In genomic region chr11:72406079-72406675, GRCm38 (mm10) we compare ENCODE assay signal across 20 mouse cellular contexts. TPM values are rescaled to one million over a fixed set of nuclear protein-coding genes. Genes with fewer than 3 reads are reported as not detected.
DNase-seq lines count a peak whose midpoint lies in the region; ATAC-seq lines count a peak whose summit lies in the region.
"Had no signal": no experiment of that assay in that cellular context is flagged by ENCODE, and none has a peak within 500 bp of the region (broad histone marks: within the 10 kb centered on the region; RNA-seq: fewer than 3 reads in every experiment).

No protein-coding gene starts in this region.

- no peak overlapping the region for H3K9ac ChIP-seq in kidney, embryonic 14.5 days (ENCODE audit: low read depth, low read length)
- no peak overlapping the region for H3K9ac ChIP-seq in forebrain, embryonic 16.5 days (replicated peaks; ENCODE audit: low read depth, low read length)
- H3K9ac ChIP-seq: neural tube, embryonic 12.5 days had no signal

- H3K4me2 ChIP-seq in kidney, embryonic 14.5 days (replicated peaks; ENCODE audit: low read depth, low read length) = peak overlapping the region; percentile 15
- H3K4me2 ChIP-seq in forebrain, embryonic 16.5 days (ENCODE audit: low read length) = no peak overlapping the region

- no peaks in the 10 kb centered on the region for H3K27me3 ChIP-seq in heart, embryonic 10.5 days (ENCODE audit: insufficient read depth, poor library complexity, severe bottlenecking)
- no peaks in the 10 kb centered on the region for H3K27me3 ChIP-seq in kidney, embryonic 14.5 days (ENCODE audit: control insufficient read depth, insufficient read depth, low read length)
- H3K27me3 ChIP-seq in embryonic facial prominence, embryonic 10.5 days (replicated peaks; ENCODE audit: low read depth, poor library complexity, severe bottlenecking) = peaks cover 47% of the 10 kb centered on the region
- H3K27me3 ChIP-seq in forebrain, embryonic 16.5 days (replicated peaks; ENCODE audit: control insufficient read depth, insufficient read depth, low read length) = no peaks in the 10 kb centered on the region

- ATAC-seq in kidney, embryonic 14.5 days (ENCODE audit: low FRiP score, low TSS enrichment) = no peak
- ATAC-seq in forebrain, embryonic 16.5 days = no peak
- ATAC-seq: inflammation-experienced regulatory T-cells, adult 6 months; midbrain, embryonic 16.5 days had no signal

- peak overlapping the region; percentile 93 for H3K27ac ChIP-seq in heart, embryonic 10.5 days
- H3K27ac ChIP-seq in kidney, embryonic 14.5 days (ENCODE audit: low read depth, low read length) = peak overlapping the region; percentile 65
- H3K27ac ChIP-seq in embryonic facial prominence, embryonic 10.5 days (replicated peaks) = peak overlapping the region; percentile 10; the same call in 1 of the 2 replicates
- no peak overlapping the region for H3K27ac ChIP-seq in forebrain, embryonic 16.5 days (ENCODE audit: low read length)
- H3K27ac ChIP-seq: neural tube, embryonic 12.5 days had no signal

- intact Hi-C loops in heart, postnatal 10 days (cut with DNase I) = no loop called here

- H3K9me3 ChIP-seq in heart, embryonic 10.5 days = no peaks in the 10 kb centered on the region
- H3K9me3 ChIP-seq in kidney, embryonic 14.5 days (ENCODE audit: control insufficient read depth, low read length) = no peaks in the 10 kb centered on the region
- H3K9me3 ChIP-seq in embryonic facial prominence, embryonic 10.5 days = no peaks in the 10 kb centered on the region
- H3K9me3 ChIP-seq in forebrain, embryonic 16.5 days (ENCODE audit: control insufficient read depth, low read length) = no peaks in the 10 kb centered on the region
- H3K9me3 ChIP-seq: neural tube, embryonic 12.5 days had no signal

- H3K4me3 ChIP-seq in heart, embryonic 10.5 days = peak overlapping the region; percentile 96
- no peak overlapping the region for H3K4me3 ChIP-seq in kidney, embryonic 14.5 days (ENCODE audit: low read length)
- H3K4me3 ChIP-seq in embryonic facial prominence, embryonic 10.5 days = 0 out of 2 replicates have a peak overlapping the region, but pooled peaks have one; percentile 11
- H3K4me3 ChIP-seq in forebrain, embryonic 16.5 days (replicated peaks; ENCODE audit: low read length) = no peak overlapping the region
- H3K4me3 ChIP-seq: heart, adult 2 months; neural tube, embryonic 12.5 days had no signal

- DNase-seq in heart, embryonic 10.5 days (ENCODE audit: low spot score) = peak; percentile 69
- DNase-seq in heart, postnatal 10 days = no peak
- DNase-seq in kidney, postnatal 10 days = no peak
- DNase-seq in embryonic facial prominence, embryonic 10.5 days (ENCODE audit: low spot score) = peak; percentile 43
- DNase-seq in lung, postnatal 25 days (ENCODE audit: low spot score) = peak; percentile 43
- DNase-seq in cerebellum, adult 11-12 months = no peak
- DNase-seq: adrenal gland, adult 2 months; cerebellum, adult 9-11 months; embryo, embryonic 11 days; layer of hippocampus, adult 9-11 months had no signal

- H3K36me3 ChIP-seq in heart, embryonic 10.5 days = peaks cover 31% of the 10 kb centered on the region
- peaks cover 4% of the 10 kb centered on the region; the same call in 1 of the 2 replicates for H3K36me3 ChIP-seq in kidney, embryonic 14.5 days (ENCODE audit: control insufficient read depth, insufficient read depth, low read length)
- 0 out of 2 replicates have a peak, but pooled peaks cover 3% of the 10 kb centered on the region for H3K36me3 ChIP-seq in embryonic facial prominence, embryonic 10.5 days (replicated peaks)
- H3K36me3 ChIP-seq in forebrain, embryonic 16.5 days (ENCODE audit: control insufficient read depth, insufficient read depth) = no peaks in the 10 kb centered on the region
- H3K36me3 ChIP-seq: neural tube, embryonic 12.5 days had no signal

- H3K4me1 ChIP-seq in heart, embryonic 10.5 days = peaks cover 87% of the 10 kb centered on the region
- peaks cover 66% of the 10 kb centered on the region for H3K4me1 ChIP-seq in kidney, embryonic 14.5 days (ENCODE audit: control insufficient read depth, insufficient read depth, low read length)
- peaks cover 75% of the 10 kb centered on the region for H3K4me1 ChIP-seq in embryonic facial prominence, embryonic 10.5 days
- peaks cover 8% of the 10 kb centered on the region for H3K4me1 ChIP-seq in forebrain, embryonic 16.5 days (replicated peaks; ENCODE audit: control insufficient read depth, insufficient read depth, low read length)

- 26% methylated on average over 8 of the region's 8 CpGs for WGBS in heart, embryonic 10.5 days
- 52% methylated on average over 8 of the region's 8 CpGs for WGBS in kidney, embryonic 14.5 days
- WGBS in embryonic facial prominence, embryonic 10.5 days = 52% methylated on average over 8 of the region's 8 CpGs
- WGBS in forebrain, embryonic 16.5 days = 62% methylated on average over 8 of the region's 8 CpGs

RNA-seq across cellular contexts. Expression of gene Smtnl2, which starts 5.3 kb away (rescaled TPM):
- 148 and 184 TPM in 2 replicates for polyA plus RNA-seq in heart, embryonic 10.5 days (2016; fragmentation: Nextera tagmentation; extraction: Ambion mirVana)
- 10 to 100 TPM; 39.0 to 40.9 TPM for total RNA-seq in heart, postnatal 10 days (2021)
- 30.0 and 56.1 TPM in 2 replicates for polyA plus RNA-seq in kidney, embryonic 14.5 days (2014; fragmentation: Nextera tagmentation; extraction: Ambion mirVana)
- polyA plus RNA-seq in embryonic facial prominence, embryonic 10.5 days (2016; fragmentation: Nextera tagmentation; extraction: Ambion mirVana) = 16.4 and 16.6 TPM in 2 replicates
- 4.5 and 8.0 TPM in 2 replicates for polyA plus RNA-seq in forebrain, embryonic 16.5 days (2015; fragmentation: Nextera tagmentation; extraction: Ambion mirVana)
- total RNA-seq: megakaryocyte progenitor cell, adult 5-6 weeks had no signal
- polyA plus RNA-seq: inflammation-experienced regulatory T-cells, adult 6 months had no signal

RNA-seq across cellular contexts. Expression of gene Ggt6, which starts 29.1 kb away (rescaled TPM):
- not detected in 2 replicates for polyA plus RNA-seq in heart, embryonic 10.5 days (2016; fragmentation: Nextera tagmentation; extraction: Ambion mirVana)
- total RNA-seq in heart, postnatal 10 days (2021) = not detected
- 0.31 and 0.76 TPM in 2 replicates for polyA plus RNA-seq in kidney, embryonic 14.5 days (2014; fragmentation: Nextera tagmentation; extraction: Ambion mirVana)
- polyA plus RNA-seq in embryonic facial prominence, embryonic 10.5 days (2016; fragmentation: Nextera tagmentation; extraction: Ambion mirVana) = 0.10 TPM in 1 of 2 replicates, not detected in the other
- not detected in 2 replicates for polyA plus RNA-seq in forebrain, embryonic 16.5 days (2015; fragmentation: Nextera tagmentation; extraction: Ambion mirVana)
- total RNA-seq: heart, adult 2 months; left cerebral cortex, postnatal 10 days; megakaryocyte progenitor cell, adult 5-6 weeks had no signal
- polyA plus RNA-seq: inflammation-experienced regulatory T-cells, adult 6 months; midbrain, embryonic 16.5 days; neural tube, embryonic 12.5 days had no signal

RNA-seq across cellular contexts. Expression of gene Mybbp1a, which starts 35.0 kb away (rescaled TPM):
- 133 and 186 TPM in 2 replicates for polyA plus RNA-seq in heart, embryonic 10.5 days (2016; fragmentation: Nextera tagmentation; extraction: Ambion mirVana)
- total RNA-seq in heart, postnatal 10 days (2021) = 10 to 100 TPM; 47.0 to 50.0 TPM
- 129 and 173 TPM in 2 replicates for polyA plus RNA-seq in kidney, embryonic 14.5 days (2014; fragmentation: Nextera tagmentation; extraction: Ambion mirVana)
- 257 and 263 TPM in 2 replicates for polyA plus RNA-seq in embryonic facial prominence, embryonic 10.5 days (2016; fragmentation: Nextera tagmentation; extraction: Ambion mirVana)
- 94.8 and 98.2 TPM in 2 replicates for polyA plus RNA-seq in forebrain, embryonic 16.5 days (2015; fragmentation: Nextera tagmentation; extraction: Ambion mirVana)

RNA-seq across cellular contexts. Expression of gene Tekt1, which starts 43.9 kb away (rescaled TPM):
- 0.39 and 2.0 TPM in 2 replicates for polyA plus RNA-seq in heart, embryonic 10.5 days (2016; fragmentation: Nextera tagmentation; extraction: Ambion mirVana)
- total RNA-seq in heart, postnatal 10 days (2021) = under 1 TPM in 1 of 2 experiments, not detected in 1; 0.19 TPM
- polyA plus RNA-seq in kidney, embryonic 14.5 days (2014; fragmentation: Nextera tagmentation; extraction: Ambion mirVana) = 5.8 and 8.3 TPM in 2 replicates
- 6.3 and 7.2 TPM in 2 replicates for polyA plus RNA-seq in embryonic facial prominence, embryonic 10.5 days (2016; fragmentation: Nextera tagmentation; extraction: Ambion mirVana)
- polyA plus RNA-seq in forebrain, embryonic 16.5 days (2015; fragmentation: Nextera tagmentation; extraction: Ambion mirVana) = 8.0 and 9.1 TPM in 2 replicates
- total RNA-seq: heart, adult 2 months; liver, adult 2 months; megakaryocyte progenitor cell, adult 5-6 weeks had no signal
- polyA plus RNA-seq: inflammation-experienced regulatory T-cells, adult 6 months; liver, adult 2 months; small intestine, adult 2 months had no signal

Comparison
In these comparisons a context has a peak if more than half of its experiments do, and no peak if none do; other contexts are left out.
1. DNase-seq: peak in heart, embryonic 10.5 days (single experiment), embryonic facial prominence, embryonic 10.5 days (single experiment) and lung, postnatal 25 days (single experiment); none in heart, postnatal 10 days (0 of 2), kidney, postnatal 10 days (single experiment) and cerebellum, adult 11-12 months (single experiment).
2. H3K4me3 ChIP-seq: peak in heart, embryonic 10.5 days (single experiment) and embryonic facial prominence, embryonic 10.5 days (single experiment); none in kidney, embryonic 14.5 days (single experiment) and forebrain, embryonic 16.5 days (single experiment).